Mouse (Mus musculus): ENCODE results near the gene Vmn1r30. TPM values are rescaled to one million over a fixed set of nuclear protein-coding genes. Genes with fewer than 3 reads are reported as not detected.

The Vmn1r30 gene
- polyA plus RNA-seq (2014; fragmentation: Nextera tagmentation; extraction: Ambion mirVana), result not detected in 2 replicates

DNA sequence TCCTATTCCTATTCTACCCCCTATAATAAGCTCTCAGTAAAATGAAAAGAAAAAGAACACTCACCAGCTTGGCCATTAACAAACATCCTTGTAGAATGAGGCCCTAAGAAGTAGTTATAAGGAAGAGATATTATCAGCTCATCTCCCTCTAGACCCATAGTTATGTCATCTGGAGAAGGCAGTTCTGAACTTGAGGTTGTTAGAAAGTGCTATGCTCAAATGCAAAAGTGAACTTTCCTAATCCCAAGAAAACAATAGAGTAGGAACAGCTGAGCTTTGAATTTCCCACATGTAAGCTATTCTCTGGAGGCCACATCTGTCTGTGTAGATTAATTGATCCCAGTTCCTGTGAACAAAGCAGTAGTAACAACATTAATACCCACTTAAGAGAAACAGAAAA is at the start of gene Vmn1r30:
Gene Vmn1r30, minus strand, starts transcription at position 101 of the 400 bp plus-strand sequence.
- H3K4me1 ChIP-seq (ENCODE audit: control insufficient read depth, insufficient read depth, low read length), result no peaks in the 10 kb centered on the region
- no peak within 1 kb of the TSS for H3K9ac ChIP-seq (replicated peaks; ENCODE audit: low read length)
- H3K27me3 ChIP-seq (ENCODE audit: control insufficient read depth, insufficient read depth, low read length), result no peaks in the 10 kb centered on the region
- no peak within 1 kb of the TSS for H3K27ac ChIP-seq (replicated peaks; ENCODE audit: low read depth, low read length)
- no peaks in the 10 kb centered on the region for H3K36me3 ChIP-seq (ENCODE audit: control insufficient read depth, insufficient read depth, low read length)
- no peak within 1 kb of the TSS for H3K4me2 ChIP-seq (ENCODE audit: low read length)
- no peaks in the 10 kb centered on the region for H3K9me3 ChIP-seq (ENCODE audit: control insufficient read depth, low read length)
- ATAC-seq (ENCODE audit: low FRiP score, low TSS enrichment) (no peak), DNase-seq (no peak)
- H3K4me3 ChIP-seq (replicated peaks; ENCODE audit: low read depth, low read length), result no peak within 1 kb of the TSS

DNA sequence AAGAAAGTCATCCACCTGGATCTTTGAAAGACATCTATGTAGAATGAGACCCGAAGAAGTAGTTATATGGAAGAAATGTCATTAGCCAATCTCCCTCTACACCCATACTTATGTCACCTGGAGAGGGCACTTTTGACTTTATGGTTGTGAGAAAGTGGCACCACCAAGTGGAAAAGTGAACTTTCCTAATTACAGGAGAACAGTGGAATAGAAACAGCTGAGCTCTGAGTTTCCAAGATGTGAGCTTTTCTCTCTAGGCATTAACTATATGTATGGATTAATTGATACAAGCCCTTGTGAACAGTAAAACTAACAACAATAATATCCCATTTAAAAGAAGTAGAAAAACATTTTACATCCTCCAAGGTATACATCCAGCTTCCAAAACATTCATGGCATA is 32.0 kb upstream of the Vmn1r30 start, which contains the start of gene Vmn1r31:
Gene Vmn1r31, minus strand, starts transcription at position 101 of the 400 bp plus-strand sequence.
- Histone ChIP-seq H3K4me1 (ENCODE audit: control insufficient read depth, insufficient read depth, low read length) (no peaks in the 10 kb centered on the region), H3K9me3 (ENCODE audit: control insufficient read depth, low read length) (no peaks in the 10 kb centered on the region), H3K4me3 (replicated peaks; ENCODE audit: low read depth, low read length) (no peak within 1 kb of the TSS), H3K9ac (replicated peaks; ENCODE audit: low read length) (no peak within 1 kb of the TSS), H3K27me3 (ENCODE audit: control insufficient read depth, insufficient read depth, low read length) (no peaks in the 10 kb centered on the region), H3K36me3 (ENCODE audit: control insufficient read depth, insufficient read depth, low read length) (no peaks in the 10 kb centered on the region), H3K27ac (replicated peaks; ENCODE audit: low read depth, low read length) (no peak within 1 kb of the TSS), H3K4me2 (ENCODE audit: low read length) (no peak within 1 kb of the TSS)
- DNase-seq (no peak), ATAC-seq (ENCODE audit: low FRiP score, low TSS enrichment) (no peak)
- WGBS, result 84% methylated on average over 1 of the region's 1 CpGs

Other genes starting within 250 kb of the Vmn1r30 start
- gene Vmn1r27, start 224.6 kb downstream of the Vmn1r30 start, polyA plus RNA-seq (2014; fragmentation: Nextera tagmentation; extraction: Ambion mirVana), result not detected in 2 replicates
- not detected in 2 replicates for gene Vmn1r28, start 181.3 kb downstream of the Vmn1r30 start, polyA plus RNA-seq (2014; fragmentation: Nextera tagmentation; extraction: Ambion mirVana)
- not detected in 2 replicates for gene Vmn1r29, start 141.8 kb downstream of the Vmn1r30 start, polyA plus RNA-seq (2014; fragmentation: Nextera tagmentation; extraction: Ambion mirVana)
- gene Vmn1r31, start 31.9 kb upstream of the Vmn1r30 start, polyA plus RNA-seq (2014; fragmentation: Nextera tagmentation; extraction: Ambion mirVana), result not detected in 2 replicates
- 28.3 and 34.4 TPM in 2 replicates for gene Abcg2, start 141.1 kb upstream of the Vmn1r30 start, polyA plus RNA-seq (2014; fragmentation: Nextera tagmentation; extraction: Ambion mirVana)